Mouse (Mus musculus): ENCODE measurements around the gene Apba2. TPM values are rescaled to one million over a fixed set of nuclear protein-coding genes. Genes with fewer than 3 reads are reported as not detected.

Apba2 gene
- polyA plus RNA-seq, 1 experiment from 2014 or later, result 1.9 TPM

GRCm38 (mm10) chr7:64665716-64666298, 164.3 kb downstream of the Apba2 start:
- H3K4me3 ChIP-seq (ENCODE audit: low read length), result no peak overlapping the region
- no peak for ATAC-seq (replicated peaks; ENCODE audit: extremely low read depth, insufficient read depth, low FRiP score)
- no peaks in the 10 kb centered on the region for H3K9me3 ChIP-seq (replicated peaks; ENCODE audit: control insufficient read depth, low read length)
- H3K4me1 ChIP-seq (ENCODE audit: control insufficient read depth, insufficient read depth, low read length), result no peaks in the 10 kb centered on the region
- H3K4me2 ChIP-seq (ENCODE audit: low read depth, low read length), result no peak overlapping the region
- no peaks in the 10 kb centered on the region for H3K27me3 ChIP-seq (ENCODE audit: control insufficient read depth, insufficient read depth, low read length)
- H3K36me3 ChIP-seq (ENCODE audit: control insufficient read depth, insufficient read depth), result no peaks in the 10 kb centered on the region
- no peak overlapping the region for H3K27ac ChIP-seq (ENCODE audit: low read length)
- H3K9ac ChIP-seq (ENCODE audit: low read length), result no peak overlapping the region
- WGBS, result 68% methylated on average over 5 of the region's 5 CpGs

DNA sequence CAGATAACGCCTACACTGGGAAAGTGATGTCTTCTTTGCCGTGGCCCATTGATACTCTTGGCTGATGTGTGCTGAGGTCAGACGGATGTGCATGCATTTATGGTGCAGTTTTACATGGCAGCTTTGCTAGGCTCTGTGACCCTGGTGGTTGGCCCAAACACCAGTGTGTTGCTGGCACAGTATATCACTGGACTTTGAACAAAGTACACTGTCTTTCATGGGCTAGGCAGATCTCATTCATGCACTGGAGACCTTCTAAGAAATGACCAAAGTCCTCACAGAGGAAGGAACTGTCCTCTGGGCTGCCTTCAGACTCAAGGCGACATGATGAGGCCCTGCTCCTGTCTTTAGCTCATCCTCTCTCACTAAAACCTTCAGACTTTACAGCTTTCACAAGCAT, 166.5 kb downstream of the Apba2 start:
- Histone ChIP-seq H3K4me2 (ENCODE audit: low read depth, low read length) (no peak overlapping the region), H3K9ac (ENCODE audit: low read length) (no peak overlapping the region), H3K4me3 (ENCODE audit: low read length) (no peak overlapping the region), H3K4me1 (ENCODE audit: control insufficient read depth, insufficient read depth, low read length) (no peaks in the 10 kb centered on the region), H3K27ac (ENCODE audit: low read length) (no peak overlapping the region), H3K36me3 (ENCODE audit: control insufficient read depth, insufficient read depth) (no peaks in the 10 kb centered on the region), H3K9me3 (replicated peaks; ENCODE audit: control insufficient read depth, low read length) (no peaks in the 10 kb centered on the region), H3K27me3 (ENCODE audit: control insufficient read depth, insufficient read depth, low read length) (no peaks in the 10 kb centered on the region)
- no peak for ATAC-seq (replicated peaks; ENCODE audit: extremely low read depth, insufficient read depth, low FRiP score)
- WGBS, result 75% methylated on average over 4 of the region's 4 CpGs

- H3K4me2 ChIP-seq (ENCODE audit: low read depth, low read length), result no peak overlapping the region
- no peaks in the 10 kb centered on the region for H3K36me3 ChIP-seq (ENCODE audit: control insufficient read depth, insufficient read depth)
- WGBS, result 80% methylated on average over 10 of the region's 10 CpGs
- no peak for ATAC-seq (replicated peaks; ENCODE audit: extremely low read depth, insufficient read depth, low FRiP score)
- H3K27me3 ChIP-seq (ENCODE audit: control insufficient read depth, insufficient read depth, low read length), result no peaks in the 10 kb centered on the region
- H3K4me1 ChIP-seq (ENCODE audit: control insufficient read depth, insufficient read depth, low read length), result no peaks in the 10 kb centered on the region
- H3K27ac ChIP-seq (ENCODE audit: low read length), result no peak overlapping the region
- no peak overlapping the region for H3K9ac ChIP-seq (ENCODE audit: low read length)
- H3K4me3 ChIP-seq (ENCODE audit: low read length), result no peak overlapping the region
- no peaks in the 10 kb centered on the region for H3K9me3 ChIP-seq (replicated peaks; ENCODE audit: control insufficient read depth, low read length)
These were observed 178.4 kb downstream of the Apba2 start for GRCm38 (mm10) chr7:64679771-64680479.

DNA sequence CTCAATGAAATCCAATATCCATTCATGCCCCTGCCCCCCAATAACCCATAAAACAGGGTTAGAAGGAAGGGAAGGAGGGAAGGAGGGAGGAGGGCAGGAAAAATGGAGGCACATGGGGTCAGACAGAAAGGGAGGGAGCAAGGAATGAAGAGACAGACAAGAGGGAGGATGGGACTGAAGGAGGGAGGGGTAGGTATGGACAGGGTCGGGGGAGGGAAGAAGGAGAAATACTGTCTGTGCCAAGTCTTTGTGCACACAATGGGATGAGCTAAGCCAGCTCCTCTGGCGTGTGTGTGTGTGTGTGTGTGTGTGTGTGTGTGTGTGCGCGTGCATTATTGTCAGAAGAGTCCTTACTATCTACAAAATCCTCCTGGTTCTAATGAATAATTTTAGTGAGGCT, 183.4 kb downstream of the Apba2 start:
- 75% methylated on average over 4 of the region's 4 CpGs for WGBS
- no peak overlapping the region for H3K27ac ChIP-seq (ENCODE audit: low read length)
- no peak overlapping the region for H3K4me3 ChIP-seq (ENCODE audit: low read length)
- H3K27me3 ChIP-seq (ENCODE audit: control insufficient read depth, insufficient read depth, low read length), result no peaks in the 10 kb centered on the region
- H3K9ac ChIP-seq (ENCODE audit: low read length), result no peak overlapping the region
- ATAC-seq (replicated peaks; ENCODE audit: extremely low read depth, insufficient read depth, low FRiP score), result no peak
- no peaks in the 10 kb centered on the region for H3K36me3 ChIP-seq (ENCODE audit: control insufficient read depth, insufficient read depth)
- H3K9me3 ChIP-seq (replicated peaks; ENCODE audit: control insufficient read depth, low read length), result no peaks in the 10 kb centered on the region
- H3K4me2 ChIP-seq (ENCODE audit: low read depth, low read length), result no peak overlapping the region
- H3K4me1 ChIP-seq (ENCODE audit: control insufficient read depth, insufficient read depth, low read length), result no peaks in the 10 kb centered on the region

- H3K4me2 ChIP-seq (ENCODE audit: low read depth, low read length), result no peak overlapping the region
- no peaks in the 10 kb centered on the region for H3K4me1 ChIP-seq (ENCODE audit: control insufficient read depth, insufficient read depth, low read length)
- 73% methylated on average over 14 of the region's 14 CpGs for WGBS
- H3K27me3 ChIP-seq (ENCODE audit: control insufficient read depth, insufficient read depth, low read length), result no peaks in the 10 kb centered on the region
- H3K9ac ChIP-seq (ENCODE audit: low read length), result no peak overlapping the region
- no peaks in the 10 kb centered on the region for H3K36me3 ChIP-seq (ENCODE audit: control insufficient read depth, insufficient read depth)
- no peak overlapping the region for H3K4me3 ChIP-seq (ENCODE audit: low read length)
- no peak overlapping the region for H3K27ac ChIP-seq (ENCODE audit: low read length)
- no peaks in the 10 kb centered on the region for H3K9me3 ChIP-seq (replicated peaks; ENCODE audit: control insufficient read depth, low read length)
- ATAC-seq (replicated peaks; ENCODE audit: extremely low read depth, insufficient read depth, low FRiP score), result no peak
These were observed 186.8 kb downstream of the Apba2 start for GRCm38 (mm10) chr7:64688115-64688817.

DNA sequence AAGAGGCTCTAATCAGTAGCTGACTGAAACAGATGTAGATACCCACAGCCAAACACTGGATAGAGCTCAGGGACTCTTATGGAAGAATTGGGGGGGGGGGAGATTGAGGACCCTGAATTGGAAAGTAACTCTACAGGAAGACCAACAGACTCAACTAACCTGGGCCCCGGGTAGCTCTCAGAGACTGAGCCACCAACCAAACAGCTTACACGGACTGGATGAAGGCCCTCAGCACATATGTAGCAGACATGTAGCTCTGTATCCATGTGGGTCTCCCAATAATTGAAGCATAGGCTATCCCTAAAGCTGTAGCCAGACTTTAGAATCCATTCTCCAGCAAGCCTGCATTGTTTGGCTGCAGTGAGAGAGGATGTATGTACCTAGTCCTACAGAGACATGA, 190.3 kb downstream of the Apba2 start:
- H3K4me1 ChIP-seq (ENCODE audit: control insufficient read depth, insufficient read depth, low read length), result no peaks in the 10 kb centered on the region
- H3K9me3 ChIP-seq (replicated peaks; ENCODE audit: control insufficient read depth, low read length), result no peaks in the 10 kb centered on the region
- H3K27me3 ChIP-seq (ENCODE audit: control insufficient read depth, insufficient read depth, low read length), result no peaks in the 10 kb centered on the region
- no peak overlapping the region for H3K27ac ChIP-seq (ENCODE audit: low read length)
- no peak overlapping the region for H3K9ac ChIP-seq (ENCODE audit: low read length)
- no peaks in the 10 kb centered on the region for H3K36me3 ChIP-seq (ENCODE audit: control insufficient read depth, insufficient read depth)
- ATAC-seq (replicated peaks; ENCODE audit: extremely low read depth, insufficient read depth, low FRiP score), result no peak
- H3K4me3 ChIP-seq (ENCODE audit: low read length), result no peak overlapping the region
- no peak overlapping the region for H3K4me2 ChIP-seq (ENCODE audit: low read depth, low read length)
- 89% methylated on average over 2 of the region's 2 CpGs for whole genome bisulfite sequencing

DNA sequence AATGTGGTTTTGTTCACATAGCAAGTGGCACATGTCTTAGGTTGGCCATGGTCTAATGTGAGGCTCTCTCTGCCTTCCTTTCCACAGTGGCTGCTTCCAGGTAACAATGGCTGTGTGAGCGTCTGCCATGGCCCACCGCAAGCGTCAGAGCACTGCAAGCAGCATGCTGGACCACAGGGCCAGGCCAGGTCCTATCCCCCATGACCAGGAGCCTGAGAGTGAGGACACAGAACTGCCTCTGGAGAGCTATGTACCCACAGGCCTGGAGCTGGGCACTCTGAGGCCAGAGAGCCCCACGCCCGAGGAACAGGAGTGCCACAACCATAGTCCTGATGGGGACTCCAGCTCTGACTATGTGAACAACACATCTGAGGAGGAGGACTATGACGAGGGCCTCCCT, 193.4 kb downstream of the Apba2 start:
- Histone ChIP-seq H3K9ac (ENCODE audit: low read length) (no peak overlapping the region), H3K4me3 (ENCODE audit: low read length) (no peak overlapping the region), H3K9me3 (replicated peaks; ENCODE audit: control insufficient read depth, low read length) (no peaks in the 10 kb centered on the region), H3K4me1 (ENCODE audit: control insufficient read depth, insufficient read depth, low read length) (no peaks in the 10 kb centered on the region), H3K27ac (ENCODE audit: low read length) (no peak overlapping the region), H3K36me3 (ENCODE audit: control insufficient read depth, insufficient read depth) (no peaks in the 10 kb centered on the region), H3K27me3 (ENCODE audit: control insufficient read depth, insufficient read depth, low read length) (no peaks in the 10 kb centered on the region), H3K4me2 (ENCODE audit: low read depth, low read length) (no peak overlapping the region)
- ATAC-seq (replicated peaks; ENCODE audit: extremely low read depth, insufficient read depth, low FRiP score), result no peak
- 82% methylated on average over 6 of the region's 6 CpGs for WGBS

DNA sequence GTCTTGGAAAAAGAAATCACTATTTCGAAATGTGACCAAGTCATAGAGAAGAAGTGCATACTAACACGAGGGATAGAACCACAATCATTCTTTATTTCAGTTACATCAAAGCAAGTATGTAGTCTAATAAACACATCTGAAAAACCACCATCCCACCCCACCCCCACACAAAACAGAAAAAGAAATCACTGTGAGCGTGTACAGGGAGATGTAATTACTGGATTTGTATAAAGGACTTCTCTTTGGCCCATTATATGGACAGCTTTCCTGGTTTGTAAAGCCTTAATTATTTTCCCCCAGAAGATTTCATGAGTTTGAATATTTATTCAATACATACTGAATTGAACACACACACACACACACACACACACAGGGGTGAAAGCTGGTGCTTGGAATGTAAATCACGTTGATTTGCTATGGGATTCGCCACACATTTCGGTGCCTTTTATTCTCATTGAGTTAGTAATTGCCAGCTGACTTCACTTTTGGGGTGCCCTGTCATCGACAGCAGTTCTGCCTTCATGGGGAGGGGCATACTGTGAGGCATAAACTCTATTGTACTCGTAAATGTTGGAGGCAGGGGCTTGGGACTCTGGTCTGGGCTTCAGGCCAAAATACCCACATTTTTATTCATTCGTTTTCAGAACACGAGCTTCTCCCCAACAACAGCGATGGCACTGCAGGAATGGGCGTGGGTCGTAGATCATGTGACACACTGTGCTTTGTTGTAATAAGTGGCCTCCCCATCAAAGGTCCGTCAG, 195.2 kb downstream of the Apba2 start:
- H3K4me1 ChIP-seq (ENCODE audit: control insufficient read depth, insufficient read depth, low read length), result no peaks in the 10 kb centered on the region
- H3K36me3 ChIP-seq (ENCODE audit: control insufficient read depth, insufficient read depth), result no peaks in the 10 kb centered on the region
- H3K9me3 ChIP-seq (replicated peaks; ENCODE audit: control insufficient read depth, low read length), result no peaks in the 10 kb centered on the region
- no peak overlapping the region for H3K4me2 ChIP-seq (ENCODE audit: low read depth, low read length)
- no peak for ATAC-seq (replicated peaks; ENCODE audit: extremely low read depth, insufficient read depth, low FRiP score)
- 70% methylated on average over 14 of the region's 14 CpGs for WGBS
- no peak overlapping the region for H3K27ac ChIP-seq (ENCODE audit: low read length)
- no peak overlapping the region for H3K4me3 ChIP-seq (ENCODE audit: low read length)
- H3K27me3 ChIP-seq (ENCODE audit: control insufficient read depth, insufficient read depth, low read length), result no peaks in the 10 kb centered on the region
- H3K9ac ChIP-seq (ENCODE audit: low read length), result no peak overlapping the region
